Mouse (Mus musculus): Measurements from ENCODE around the gene Stc2. TPM values are rescaled to one million over a fixed set of nuclear protein-coding genes. Genes with fewer than 3 reads are reported as not detected.
A peak's percentile ranks its signal among the peaks of the same experiment; 100 is the strongest.

Gene Stc2
- 2.9 and 3.4 TPM in 2 replicates for polyA plus RNA-seq (2016; fragmentation: Nextera tagmentation; extraction: Ambion mirVana)

DNA sequence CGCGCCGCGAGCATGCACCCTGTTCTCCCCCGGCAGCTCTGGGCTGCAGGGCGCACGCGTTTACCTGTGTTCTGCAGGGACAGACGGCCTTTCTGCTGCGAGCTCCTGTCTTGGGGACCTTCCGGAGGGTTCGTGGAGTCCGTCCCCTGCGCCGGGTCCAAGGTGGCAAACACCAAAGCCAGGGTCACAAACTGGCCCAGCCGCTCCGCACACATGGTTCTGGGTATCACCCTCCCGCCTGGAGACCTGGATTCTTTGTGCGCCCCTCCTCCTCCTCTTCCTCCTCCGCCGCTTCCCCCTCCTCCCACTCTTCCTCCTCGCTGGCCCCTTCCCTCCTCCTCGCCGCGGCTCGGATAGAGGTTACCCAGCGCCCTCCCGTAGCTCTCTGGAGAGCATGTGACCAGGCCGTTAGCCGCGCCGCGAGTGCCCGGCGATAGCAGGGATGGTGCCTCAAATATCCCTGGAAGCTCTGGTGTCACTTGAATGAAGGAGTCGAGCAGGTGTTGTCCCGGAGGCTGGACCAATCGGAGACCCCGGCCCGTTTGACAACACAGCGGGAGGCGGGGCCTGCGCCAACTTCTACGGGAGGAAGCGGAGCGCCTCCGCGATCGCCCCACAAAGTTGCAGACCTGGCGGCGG, at the start of gene Stc2:
Stc2 (minus strand) TSS at position 427 of the 639 bp plus-strand sequence.
- Histone ChIP-seq H3K4me3 (peak within 1 kb of the TSS; percentile 69), H3K9me3 (no peaks in the 10 kb centered on the region), H3K36me3 (replicated peaks) (peaks cover 15% of the 10 kb centered on the region), H3K27ac (peak within 1 kb of the TSS; percentile 87), H3K4me1 (peaks cover 37% of the 10 kb centered on the region), H3K27me3 (ENCODE audit: poor library complexity, severe bottlenecking) (peaks cover 48% of the 10 kb centered on the region)
- 0% methylated on average over 51 of the region's 51 CpGs for WGBS
- peak; percentile 85 for DNase-seq (ENCODE audit: extremely low spot score, low spot score)

GRCm38 (mm10) chr11:31417071-31417470, 47.2 kb upstream of the Stc2 start:
- 81% methylated on average over 5 of the region's 5 CpGs for WGBS
- Histone ChIP-seq H3K4me1 (no peaks in the 10 kb centered on the region), H3K4me3 (no peak overlapping the region), H3K27ac (no peak overlapping the region), H3K9me3 (no peaks in the 10 kb centered on the region), H3K27me3 (ENCODE audit: poor library complexity, severe bottlenecking) (no peaks in the 10 kb centered on the region), H3K36me3 (replicated peaks) (no peaks in the 10 kb centered on the region)
- DNase-seq (ENCODE audit: extremely low spot score, low spot score), result no peak

GRCm38 (mm10) chr11:31412376-31412775, 42.5 kb upstream of the Stc2 start:
- H3K4me3 ChIP-seq, result no peak overlapping the region
- WGBS, result 86% methylated on average over 3 of the region's 3 CpGs
- H3K27ac ChIP-seq, result no peak overlapping the region
- DNase-seq (ENCODE audit: extremely low spot score, low spot score), result no peak
- H3K9me3 ChIP-seq, result 0 out of 2 replicates have a peak, but pooled peaks cover 5% of the 10 kb centered on the region
- H3K27me3 ChIP-seq (ENCODE audit: poor library complexity, severe bottlenecking), result no peaks in the 10 kb centered on the region
- no peaks in the 10 kb centered on the region for H3K4me1 ChIP-seq
- H3K36me3 ChIP-seq (replicated peaks), result no peaks in the 10 kb centered on the region

DNA sequence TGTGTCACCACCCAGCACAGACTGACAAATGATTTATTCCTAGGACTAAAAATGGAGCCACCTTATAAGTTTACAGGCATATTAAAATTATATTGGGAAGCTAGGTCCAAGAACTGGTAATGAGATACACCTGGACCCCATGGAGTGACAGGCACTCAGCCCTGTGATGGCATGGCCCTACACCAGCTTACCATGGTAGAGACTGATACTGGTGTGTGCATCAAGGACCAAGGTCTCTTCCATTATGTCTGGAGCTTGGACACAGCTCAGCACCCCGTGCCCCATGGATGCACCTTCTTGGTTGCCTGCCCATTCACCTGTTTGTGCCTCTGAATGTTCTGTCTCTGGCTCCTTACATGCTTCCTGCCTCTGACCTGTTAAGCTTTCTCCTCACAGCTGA, 36.9 kb upstream of the Stc2 start:
- Histone ChIP-seq H3K4me1 (no peaks in the 10 kb centered on the region), H3K36me3 (replicated peaks) (no peaks in the 10 kb centered on the region), H3K27me3 (ENCODE audit: poor library complexity, severe bottlenecking) (no peaks in the 10 kb centered on the region), H3K9me3 (0 out of 2 replicates have a peak, but pooled peaks cover 5% of the 10 kb centered on the region), H3K27ac (no peak overlapping the region), H3K4me3 (no peak overlapping the region)
- WGBS, result 96% methylated on average over 1 of the region's 1 CpGs
- DNase-seq (ENCODE audit: extremely low spot score, low spot score), result no peak

DNA sequence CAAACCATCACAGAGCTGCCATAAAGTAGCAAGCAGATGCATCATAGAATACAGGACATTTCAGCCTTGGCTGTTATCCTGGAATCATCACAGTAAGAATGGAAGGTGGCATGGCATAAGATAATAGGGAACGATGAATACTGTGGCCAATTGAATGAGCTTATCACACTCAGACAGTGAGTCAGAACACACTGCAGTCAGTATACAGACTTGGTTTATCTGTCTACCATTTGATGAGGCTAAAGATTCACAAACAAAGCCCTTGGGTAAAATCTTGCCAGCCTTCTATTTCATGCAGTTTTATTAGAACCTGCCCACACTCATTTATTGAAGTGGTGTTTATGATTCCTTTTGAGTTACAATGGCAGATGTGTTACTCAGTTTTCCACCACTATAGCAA, 33.2 kb upstream of the Stc2 start:
- Histone ChIP-seq H3K4me1 (no peaks in the 10 kb centered on the region), H3K27ac (no peak overlapping the region), H3K9me3 (no peaks in the 10 kb centered on the region), H3K4me3 (no peak overlapping the region), H3K27me3 (ENCODE audit: poor library complexity, severe bottlenecking) (no peaks in the 10 kb centered on the region), H3K36me3 (replicated peaks) (no peaks in the 10 kb centered on the region)
- 95% methylated on average over 1 of the region's 1 CpGs for WGBS
- no peak for DNase-seq (ENCODE audit: extremely low spot score, low spot score)

GRCm38 (mm10) chr11:31398604-31399003, 28.7 kb upstream of the Stc2 start:
- Histone ChIP-seq H3K27ac (no peak overlapping the region), H3K4me1 (no peaks in the 10 kb centered on the region), H3K4me3 (no peak overlapping the region), H3K36me3 (replicated peaks) (no peaks in the 10 kb centered on the region), H3K9me3 (no peaks in the 10 kb centered on the region), H3K27me3 (ENCODE audit: poor library complexity, severe bottlenecking) (no peaks in the 10 kb centered on the region)
- no peak for DNase-seq (ENCODE audit: extremely low spot score, low spot score)
- WGBS, result 74% methylated on average over 2 of the region's 2 CpGs

- H3K36me3 ChIP-seq (replicated peaks), result no peaks in the 10 kb centered on the region
- H3K27me3 ChIP-seq (ENCODE audit: poor library complexity, severe bottlenecking), result no peaks in the 10 kb centered on the region
- no peaks in the 10 kb centered on the region for H3K4me1 ChIP-seq
- no peak for DNase-seq (ENCODE audit: extremely low spot score, low spot score)
- no peaks in the 10 kb centered on the region for H3K9me3 ChIP-seq
- no peak overlapping the region for H3K4me3 ChIP-seq
- WGBS, result 62% methylated on average over 6 of the region's 6 CpGs
- no peak overlapping the region for H3K27ac ChIP-seq
Measured at GRCm38 (mm10) chr11:31396638-31397417, 27.0 kb upstream of the Stc2 start.

GRCm38 (mm10) chr11:31394026-31394425, 24.2 kb upstream of the Stc2 start:
- 91% methylated on average over 6 of the region's 6 CpGs for WGBS
- Histone ChIP-seq H3K27ac (no peak overlapping the region), H3K4me3 (no peak overlapping the region), H3K4me1 (no peaks in the 10 kb centered on the region), H3K27me3 (ENCODE audit: poor library complexity, severe bottlenecking) (no peaks in the 10 kb centered on the region), H3K36me3 (replicated peaks) (no peaks in the 10 kb centered on the region), H3K9me3 (no peaks in the 10 kb centered on the region)
- no peak for DNase-seq (ENCODE audit: extremely low spot score, low spot score)

DNA sequence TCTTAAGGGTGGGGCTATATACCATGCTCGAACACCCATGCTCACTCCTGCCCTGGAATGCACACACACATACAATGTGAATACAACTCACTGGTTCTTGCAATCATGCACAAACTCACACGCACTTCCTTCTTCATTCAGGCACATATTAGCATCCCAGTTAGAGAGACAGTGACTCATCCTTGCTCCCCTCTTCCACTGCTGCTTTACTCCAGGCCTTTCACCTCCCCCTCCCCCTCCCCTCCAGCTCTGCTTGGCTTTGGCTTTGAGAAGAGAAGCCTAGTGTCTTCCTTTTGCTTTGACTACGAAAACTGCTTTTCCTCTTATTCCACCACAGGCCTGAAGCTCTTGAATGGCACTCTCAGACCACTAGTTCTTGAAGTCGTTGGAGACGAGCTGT, 22.5 kb upstream of the Stc2 start:
- no peak for DNase-seq (ENCODE audit: extremely low spot score, low spot score)
- H3K27ac ChIP-seq, result no peak overlapping the region
- no peaks in the 10 kb centered on the region for H3K9me3 ChIP-seq
- H3K4me1 ChIP-seq, result no peaks in the 10 kb centered on the region
- no peaks in the 10 kb centered on the region for H3K27me3 ChIP-seq (ENCODE audit: poor library complexity, severe bottlenecking)
- H3K36me3 ChIP-seq (replicated peaks), result no peaks in the 10 kb centered on the region
- WGBS, result 87% methylated on average over 5 of the region's 5 CpGs
- no peak overlapping the region for H3K4me3 ChIP-seq

DNA sequence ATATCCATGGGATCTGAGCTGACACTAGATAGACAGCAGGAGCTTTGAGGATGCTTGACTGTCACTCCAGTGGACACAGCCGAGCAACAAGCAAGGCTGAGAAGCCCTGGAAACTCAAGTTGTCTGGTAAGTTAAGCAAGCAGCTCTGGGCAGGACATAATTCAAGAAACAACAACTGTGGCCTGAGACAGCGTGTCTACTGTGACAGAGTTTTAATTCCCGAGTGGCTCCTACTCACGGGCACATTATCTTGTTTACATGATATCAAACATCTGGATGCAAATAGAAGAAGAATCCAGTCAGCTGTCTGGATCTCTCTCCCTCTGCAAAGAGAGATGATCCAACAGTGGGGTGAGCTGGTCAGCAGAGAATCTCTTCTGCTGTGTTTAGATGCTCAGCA, 19.0 kb upstream of the Stc2 start:
- no peaks in the 10 kb centered on the region for H3K4me1 ChIP-seq
- H3K27me3 ChIP-seq (ENCODE audit: poor library complexity, severe bottlenecking), result no peaks in the 10 kb centered on the region
- H3K27ac ChIP-seq, result no peak overlapping the region
- no peak overlapping the region for H3K4me3 ChIP-seq
- no peaks in the 10 kb centered on the region for H3K36me3 ChIP-seq (replicated peaks)
- DNase-seq (ENCODE audit: extremely low spot score, low spot score), result no peak
- 78% methylated on average over 4 of the region's 4 CpGs for WGBS
- H3K9me3 ChIP-seq, result no peaks in the 10 kb centered on the region

DNA sequence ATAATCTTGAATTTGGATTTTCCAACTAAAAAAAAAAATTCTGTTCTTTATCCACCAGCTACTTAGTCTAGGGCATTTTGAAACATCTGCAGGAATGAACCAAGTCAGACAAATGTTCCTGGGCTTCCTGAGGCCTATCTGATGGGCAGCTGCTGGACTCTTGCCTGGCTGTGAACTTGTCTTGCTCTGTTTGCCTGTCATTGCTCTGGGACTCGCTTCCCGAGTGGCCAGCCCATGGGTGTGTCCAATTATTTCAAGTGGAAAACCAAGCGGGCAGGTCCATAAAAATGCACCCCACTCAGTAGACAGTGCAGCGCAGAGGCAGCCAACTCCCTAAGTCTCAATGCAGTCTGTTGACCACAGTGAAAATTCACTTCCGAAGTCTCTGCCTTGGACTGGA, 17.7 kb upstream of the Stc2 start:
- 93% methylated on average over 5 of the region's 5 CpGs for WGBS
- DNase-seq (ENCODE audit: extremely low spot score, low spot score), result no peak
- Histone ChIP-seq H3K4me1 (no peaks in the 10 kb centered on the region), H3K27ac (no peak overlapping the region), H3K36me3 (replicated peaks) (no peaks in the 10 kb centered on the region), H3K27me3 (ENCODE audit: poor library complexity, severe bottlenecking) (no peaks in the 10 kb centered on the region), H3K9me3 (no peaks in the 10 kb centered on the region), H3K4me3 (no peak overlapping the region)

GRCm38 (mm10) chr11:31386571-31386970, 16.7 kb upstream of the Stc2 start:
- 80% methylated on average over 3 of the region's 3 CpGs for WGBS
- H3K9me3 ChIP-seq, result no peaks in the 10 kb centered on the region
- no peaks in the 10 kb centered on the region for H3K4me1 ChIP-seq

GRCm38 (mm10) chr11:31383968-31384367, 14.1 kb upstream of the Stc2 start:
- Histone ChIP-seq H3K27me3 (ENCODE audit: poor library complexity, severe bottlenecking) (no peaks in the 10 kb centered on the region), H3K9me3 (no peaks in the 10 kb centered on the region), H3K4me1 (no peaks in the 10 kb centered on the region), H3K27ac (no peak overlapping the region), H3K4me3 (no peak overlapping the region), H3K36me3 (replicated peaks) (no peaks in the 10 kb centered on the region)
- no peak for DNase-seq (ENCODE audit: extremely low spot score, low spot score)
- 88% methylated on average over 2 of the region's 2 CpGs for WGBS

More at GRCm38 (mm10) chr11:31386571-31386970, 16.7 kb upstream of the Stc2 start:
- no peaks in the 10 kb centered on the region for H3K27me3 ChIP-seq (ENCODE audit: poor library complexity, severe bottlenecking)
- no peak overlapping the region for H3K27ac ChIP-seq
- no peaks in the 10 kb centered on the region for H3K36me3 ChIP-seq (replicated peaks)
- DNase-seq (ENCODE audit: extremely low spot score, low spot score), result no peak
- no peak overlapping the region for H3K4me3 ChIP-seq
